Mouse (Mus musculus): ENCODE data around the gene Cpn1. TPM values are rescaled to one million over a fixed set of nuclear protein-coding genes. Genes with fewer than 3 reads are reported as not detected.

Gene Cpn1
- total and polyA plus RNA-seq, 2 experiments from 2014 or later = 0.12 TPM; not detected in 1

DNA sequence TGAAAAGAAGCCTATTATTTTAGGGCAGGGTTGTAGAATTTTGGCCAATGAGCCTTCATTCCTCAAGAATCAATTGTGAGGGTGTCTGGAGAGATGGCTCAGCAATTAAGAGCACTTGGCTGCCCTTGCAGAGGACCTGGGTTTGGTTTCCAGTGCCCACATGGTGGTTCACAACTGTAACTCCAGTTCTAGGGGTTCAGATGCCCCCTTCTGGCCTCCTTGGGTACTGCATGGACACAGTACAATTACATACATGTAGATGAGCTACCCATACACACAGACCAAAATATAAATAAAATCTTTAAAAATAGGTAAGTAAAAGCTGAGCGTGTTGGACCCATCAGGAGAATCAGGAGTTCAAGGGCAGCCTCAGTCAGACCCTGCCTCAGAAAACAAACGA lies 25.2 kb downstream of the Cpn1 start:
- no peak for ATAC-seq (ENCODE audit: insufficient read depth, low read depth)
- H3K4me2 ChIP-seq (ENCODE audit: low read depth, low read length) = no peak overlapping the region
- H3K27me3 ChIP-seq (ENCODE audit: control insufficient read depth, insufficient read depth, low read length) = no peaks in the 10 kb centered on the region
- TF ChIP-seq CTCF (IDR thresholded peaks at IDR 0.05; ENCODE audit: low read depth) = peak; percentile 26; the same call in 1 of the 2 replicates
- no peak for TF ChIP-seq EP300 (IDR thresholded peaks at IDR 0.05; ENCODE audit: low read depth)
- no peaks in the 10 kb centered on the region for H3K4me1 ChIP-seq (ENCODE audit: control insufficient read depth, insufficient read depth)
- no peaks in the 10 kb centered on the region for H3K36me3 ChIP-seq (replicated peaks; ENCODE audit: control insufficient read depth, insufficient read depth, low read length)
- H3K9ac ChIP-seq (replicated peaks; ENCODE audit: low read depth, low read length) = no peak overlapping the region
- H3K27ac ChIP-seq (ENCODE audit: low read depth) = no peak overlapping the region
- 79% methylated on average over 2 of the region's 2 CpGs for WGBS
- no peak overlapping the region for H3K4me3 ChIP-seq (ENCODE audit: low read depth, low read length)
- H3K9me3 ChIP-seq (replicated peaks; ENCODE audit: control insufficient read depth, low read length) = no peaks in the 10 kb centered on the region
- no peak for DNase-seq (ENCODE audit: low spot score)

DNA sequence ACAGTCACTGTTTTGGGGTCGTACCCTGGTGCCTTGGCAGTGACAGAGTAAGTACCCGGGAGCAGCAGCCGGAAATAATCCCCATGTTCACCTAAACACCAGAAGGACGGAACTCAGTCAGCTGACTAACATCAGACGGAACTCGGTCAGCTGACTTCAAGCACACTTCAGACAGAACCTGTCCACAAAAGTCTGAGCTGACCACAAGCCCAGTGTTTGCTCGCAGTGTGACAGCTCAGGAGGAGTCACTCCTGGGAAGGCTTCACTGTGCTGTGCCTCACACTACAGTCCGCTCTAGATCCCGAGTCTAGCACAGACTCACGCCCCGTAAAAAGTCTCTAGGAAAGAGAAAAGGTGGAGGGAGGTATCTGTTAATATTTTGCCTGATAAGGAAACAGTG lies 26.3 kb downstream of the Cpn1 start:
- H3K4me2 ChIP-seq (ENCODE audit: low read depth, low read length) = no peak overlapping the region

GRCm38 (mm10) chr19:43959162-43959561 lies 27.2 kb downstream of the Cpn1 start:
- WGBS = 26% methylated on average over 2 of the region's 2 CpGs
- Histone ChIP-seq H3K36me3 (replicated peaks; ENCODE audit: control insufficient read depth, insufficient read depth, low read length) (no peaks in the 10 kb centered on the region), H3K9me3 (replicated peaks; ENCODE audit: control insufficient read depth, low read length) (no peaks in the 10 kb centered on the region), H3K27me3 (ENCODE audit: control insufficient read depth, insufficient read depth, low read length) (no peaks in the 10 kb centered on the region), H3K27ac (ENCODE audit: low read depth) (no peak overlapping the region), H3K4me2 (ENCODE audit: low read depth, low read length) (no peak overlapping the region), H3K9ac (replicated peaks; ENCODE audit: low read depth, low read length) (no peak overlapping the region), H3K4me1 (ENCODE audit: control insufficient read depth, insufficient read depth) (no peaks in the 10 kb centered on the region), H3K4me3 (ENCODE audit: low read depth, low read length) (no peak overlapping the region)
- DNase-seq (ENCODE audit: low spot score) (peak; percentile 46), ATAC-seq (ENCODE audit: insufficient read depth, low read depth) (peak; percentile 60; the same call in 1 of the 2 replicates)
- peak; percentile 83 for TF ChIP-seq CTCF (IDR thresholded peaks at IDR 0.05; ENCODE audit: low read depth)
- no peak for TF ChIP-seq EP300 (IDR thresholded peaks at IDR 0.05; ENCODE audit: low read depth)

More for the DNA sequence above, 26.3 kb downstream of the Cpn1 start:
- TF ChIP-seq EP300 (IDR thresholded peaks at IDR 0.05; ENCODE audit: low read depth) (no peak), CTCF (IDR thresholded peaks at IDR 0.05; ENCODE audit: low read depth) (no peak)
- H3K4me1 ChIP-seq (ENCODE audit: control insufficient read depth, insufficient read depth) = no peaks in the 10 kb centered on the region
- H3K4me3 ChIP-seq (ENCODE audit: low read depth, low read length) = no peak overlapping the region
- H3K9ac ChIP-seq (replicated peaks; ENCODE audit: low read depth, low read length) = no peak overlapping the region
- DNase-seq (ENCODE audit: low spot score) = no peak
- H3K27me3 ChIP-seq (ENCODE audit: control insufficient read depth, insufficient read depth, low read length) = no peaks in the 10 kb centered on the region
- no peaks in the 10 kb centered on the region for H3K9me3 ChIP-seq (replicated peaks; ENCODE audit: control insufficient read depth, low read length)
- no peak for ATAC-seq (ENCODE audit: insufficient read depth, low read depth)
- WGBS = 74% methylated on average over 11 of the region's 11 CpGs
- no peaks in the 10 kb centered on the region for H3K36me3 ChIP-seq (replicated peaks; ENCODE audit: control insufficient read depth, insufficient read depth, low read length)
- H3K27ac ChIP-seq (ENCODE audit: low read depth) = no peak overlapping the region

DNA sequence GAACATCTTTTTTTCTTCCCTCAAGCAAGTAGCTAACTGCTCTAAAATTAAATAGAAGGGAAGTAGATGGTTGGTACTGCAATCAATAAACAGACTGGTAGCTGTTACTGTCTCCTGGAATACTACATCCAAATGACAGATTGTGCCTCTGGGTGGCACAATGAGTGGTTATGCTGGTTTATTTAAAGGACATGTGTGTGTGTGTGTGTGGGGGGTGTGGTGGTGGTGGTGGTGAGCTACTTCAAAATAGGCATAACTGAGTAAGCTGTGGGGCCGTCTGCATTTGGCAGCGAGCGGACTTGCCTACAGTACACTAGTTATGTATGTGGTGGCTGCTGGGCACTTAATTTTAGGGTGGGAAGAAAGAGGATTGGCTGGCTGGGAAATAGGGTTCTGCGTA lies 28.5 kb downstream of the Cpn1 start:
- Histone ChIP-seq H3K27ac (ENCODE audit: low read depth) (no peak overlapping the region), H3K27me3 (ENCODE audit: control insufficient read depth, insufficient read depth, low read length) (no peaks in the 10 kb centered on the region), H3K9me3 (replicated peaks; ENCODE audit: control insufficient read depth, low read length) (no peaks in the 10 kb centered on the region), H3K36me3 (replicated peaks; ENCODE audit: control insufficient read depth, insufficient read depth, low read length) (no peaks in the 10 kb centered on the region), H3K4me2 (ENCODE audit: low read depth, low read length) (no peak overlapping the region), H3K9ac (replicated peaks; ENCODE audit: low read depth, low read length) (no peak overlapping the region), H3K4me1 (ENCODE audit: control insufficient read depth, insufficient read depth) (no peaks in the 10 kb centered on the region), H3K4me3 (ENCODE audit: low read depth, low read length) (no peak overlapping the region)
- TF ChIP-seq EP300 (IDR thresholded peaks at IDR 0.05; ENCODE audit: low read depth) (no peak), CTCF (IDR thresholded peaks at IDR 0.05; ENCODE audit: low read depth) (no peak)
- DNase-seq (ENCODE audit: low spot score) (no peak), ATAC-seq (ENCODE audit: insufficient read depth, low read depth) (no peak)
- WGBS = 65% methylated on average over 4 of the region's 4 CpGs

DNA sequence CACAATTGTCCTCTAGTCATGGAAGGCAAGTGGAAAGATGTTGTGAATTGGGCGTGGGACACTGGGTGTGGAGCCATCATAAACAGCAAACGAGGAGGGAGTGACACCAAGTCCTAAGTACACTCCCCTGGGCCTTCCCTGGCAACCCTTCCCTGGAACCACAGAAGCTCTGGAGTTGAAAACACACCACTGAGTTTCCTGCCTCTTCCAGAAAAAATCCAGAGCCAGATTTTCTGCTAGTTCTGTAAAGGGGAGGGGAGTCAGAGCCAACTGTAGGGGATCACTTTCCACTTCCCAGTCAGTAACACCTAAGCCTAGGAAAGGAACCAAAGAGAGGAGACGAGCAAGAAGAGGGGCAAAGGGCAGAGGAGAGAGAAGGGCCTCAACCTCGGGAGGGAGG lies 29.0 kb downstream of the Cpn1 start:
- H3K36me3 ChIP-seq (replicated peaks; ENCODE audit: control insufficient read depth, insufficient read depth, low read length) = no peaks in the 10 kb centered on the region
- H3K4me3 ChIP-seq (ENCODE audit: low read depth, low read length) = no peak overlapping the region
- H3K9ac ChIP-seq (replicated peaks; ENCODE audit: low read depth, low read length) = no peak overlapping the region
- ATAC-seq (ENCODE audit: insufficient read depth, low read depth) (no peak), DNase-seq (ENCODE audit: low spot score) (no peak)
- H3K9me3 ChIP-seq (replicated peaks; ENCODE audit: control insufficient read depth, low read length) = no peaks in the 10 kb centered on the region
- TF ChIP-seq CTCF (IDR thresholded peaks at IDR 0.05; ENCODE audit: low read depth) (no peak), EP300 (IDR thresholded peaks at IDR 0.05; ENCODE audit: low read depth) (no peak)
- H3K27ac ChIP-seq (ENCODE audit: low read depth) = no peak overlapping the region
- no peaks in the 10 kb centered on the region for H3K4me1 ChIP-seq (ENCODE audit: control insufficient read depth, insufficient read depth)
- H3K4me2 ChIP-seq (ENCODE audit: low read depth, low read length) = no peak overlapping the region
- H3K27me3 ChIP-seq (ENCODE audit: control insufficient read depth, insufficient read depth, low read length) = no peaks in the 10 kb centered on the region
- WGBS = 24% methylated on average over 4 of the region's 4 CpGs

GRCm38 (mm10) chr19:43955266-43955665 lies 31.1 kb downstream of the Cpn1 start:
- ATAC-seq (ENCODE audit: insufficient read depth, low read depth) = no peak
- 74% methylated on average over 5 of the region's 5 CpGs for WGBS

More at GRCm38 (mm10) chr19:43955266-43955665, 31.1 kb downstream of the Cpn1 start:
- no peak overlapping the region for H3K27ac ChIP-seq (ENCODE audit: low read depth)
- no peak overlapping the region for H3K4me2 ChIP-seq (ENCODE audit: low read depth, low read length)
- H3K9me3 ChIP-seq (replicated peaks; ENCODE audit: control insufficient read depth, low read length) = no peaks in the 10 kb centered on the region
- no peaks in the 10 kb centered on the region for H3K27me3 ChIP-seq (ENCODE audit: control insufficient read depth, insufficient read depth, low read length)
- no peak overlapping the region for H3K9ac ChIP-seq (replicated peaks; ENCODE audit: low read depth, low read length)
- H3K4me3 ChIP-seq (ENCODE audit: low read depth, low read length) = no peak overlapping the region
- DNase-seq (ENCODE audit: low spot score) = no peak
- no peaks in the 10 kb centered on the region for H3K36me3 ChIP-seq (replicated peaks; ENCODE audit: control insufficient read depth, insufficient read depth, low read length)
- TF ChIP-seq EP300 (IDR thresholded peaks at IDR 0.05; ENCODE audit: low read depth) (no peak), CTCF (IDR thresholded peaks at IDR 0.05; ENCODE audit: low read depth) (no peak)
- no peaks in the 10 kb centered on the region for H3K4me1 ChIP-seq (ENCODE audit: control insufficient read depth, insufficient read depth)

Measured in heart, postnatal 0 days (tissue).